Mouse (Mus musculus) embryonic fibroblast, embryonic 13.5 days (primary cell): ENCODE measurements around the gene Hcar1. TPM values are rescaled to one million over a fixed set of nuclear protein-coding genes. Genes with fewer than 3 reads are reported as not detected.

Experiments
- H3K27ac ChIP-seq: 2 replicates; pipeline ENCODE4 v1.5.1; 2012; ENCODE audit warnings: low read length, control low read depth, inconsistent platforms; ENCODE audit not compliant: insufficient read depth
- H3K4me1 ChIP-seq: 2 replicates; pipeline ENCODE4 v1.6.1; 2011; ENCODE audit warnings: low read length; ENCODE audit not compliant: control insufficient read depth, insufficient read depth
- H3K4me3 ChIP-seq: 2 replicates; pipeline ENCODE4 v1.5.1; 2011; ENCODE audit warnings: mild to moderate bottlenecking, control low read depth, low read length; ENCODE audit not compliant: insufficient read depth
- CTCF ChIP-seq: IDR thresholded peaks from 2 replicates; pipeline ENCODE4 v1.5.1; 2011; ENCODE audit warnings: mild to moderate bottlenecking, control low read depth, low read length, moderate library complexity, borderline replicate concordance; ENCODE audit not compliant: insufficient read depth
- POLR2A ChIP-seq: IDR thresholded peaks from 2 replicates; pipeline ENCODE4 v1.6.1; 2011; ENCODE audit warnings: low read depth, mild to moderate bottlenecking, control low read depth, low read length, moderate library complexity
- polyA plus RNA-seq: library from polyadenylated mRNA; stranded (reverse); fragments of >200 nt; gene quantifications from 2 replicates; pipeline ENCODE4 v1.2.4, GENCODE M21; 2011; ENCODE audit warnings: low read depth; ENCODE audit not compliant: missing spikeins, insufficient read length

Hcar1 gene
- polyA plus RNA-seq, 1 experiment, result 0.16 TPM

GRCm38 (mm10) chr5:123866457-123866856 is 13.4 kb downstream of the Hcar1 start:
- Histone ChIP-seq H3K27ac (no peak overlapping the region), H3K4me1 (no peaks in the 10 kb centered on the region), H3K4me3 (no peak overlapping the region)
- TF ChIP-seq CTCF (no peak), POLR2A (no peak)

GRCm38 (mm10) chr5:123865365-123865764 is 14.5 kb downstream of the Hcar1 start, which contains the start of gene Hcar2:
Gene Hcar2 (minus strand): TSS chr5:123865499.
- Histone ChIP-seq H3K4me3 (no peak within 1 kb of the TSS), H3K4me1 (no peaks in the 10 kb centered on the region), H3K27ac (no peak within 1 kb of the TSS)
- TF ChIP-seq POLR2A, result no peak
- no peak for TF ChIP-seq CTCF

GRCm38 (mm10) chr5:123863934-123864333 is 15.9 kb downstream of the Hcar1 start:
- Histone ChIP-seq H3K4me3 (no peak overlapping the region), H3K4me1 (no peaks in the 10 kb centered on the region), H3K27ac (no peak overlapping the region)
- TF ChIP-seq POLR2A, result no peak
- no peak for TF ChIP-seq CTCF

GRCm38 (mm10) chr5:123862374-123863350 is 17.2 kb downstream of the Hcar1 start:
- no peak for TF ChIP-seq CTCF
- TF ChIP-seq POLR2A, result no peak
- Histone ChIP-seq H3K4me3 (no peak overlapping the region), H3K4me1 (no peaks in the 10 kb centered on the region), H3K27ac (no peak overlapping the region)

GRCm38 (mm10) chr5:123858798-123859197 is 21.0 kb downstream of the Hcar1 start:
- Histone ChIP-seq H3K4me3 (no peak overlapping the region), H3K27ac (no peak overlapping the region), H3K4me1 (no peaks in the 10 kb centered on the region)
- no peak for TF ChIP-seq CTCF
- no peak for TF ChIP-seq POLR2A

GRCm38 (mm10) chr5:123854511-123854910 is 25.3 kb downstream of the Hcar1 start:
- Histone ChIP-seq H3K4me1 (no peaks in the 10 kb centered on the region), H3K27ac (no peak overlapping the region), H3K4me3 (no peak overlapping the region)
- TF ChIP-seq POLR2A (no peak), CTCF (no peak)

- H3K4me3 ChIP-seq, result no peak overlapping the region
- no peak for TF ChIP-seq POLR2A
- no peak for TF ChIP-seq CTCF
- H3K4me1 ChIP-seq, result no peaks in the 10 kb centered on the region
- H3K27ac ChIP-seq, result no peak overlapping the region
Measured at GRCm38 (mm10) chr5:123853877-123854504, 25.8 kb downstream of the Hcar1 start.

- Histone ChIP-seq H3K27ac (no peak overlapping the region), H3K4me1 (no peaks in the 10 kb centered on the region), H3K4me3 (no peak overlapping the region)
- TF ChIP-seq POLR2A, result no peak
- no peak for TF ChIP-seq CTCF
Measured at GRCm38 (mm10) chr5:123851398-123851797, 28.4 kb downstream of the Hcar1 start.

GRCm38 (mm10) chr5:123844316-123844715 is 35.5 kb downstream of the Hcar1 start:
- no peak overlapping the region for H3K27ac ChIP-seq
- no peaks in the 10 kb centered on the region for H3K4me1 ChIP-seq
- TF ChIP-seq CTCF, result no peak
- TF ChIP-seq POLR2A, result no peak
- H3K4me3 ChIP-seq, result no peak overlapping the region

GRCm38 (mm10) chr5:123843816-123844215 is 36.0 kb downstream of the Hcar1 start:
- H3K4me3 ChIP-seq, result no peak overlapping the region
- H3K4me1 ChIP-seq, result no peaks in the 10 kb centered on the region
- H3K27ac ChIP-seq, result no peak overlapping the region
- TF ChIP-seq POLR2A (no peak), CTCF (no peak)

GRCm38 (mm10) chr5:123842935-123843282 is 36.9 kb downstream of the Hcar1 start:
- H3K4me3 ChIP-seq, result no peak overlapping the region
- no peak for TF ChIP-seq POLR2A
- TF ChIP-seq CTCF, result no peak
- no peaks in the 10 kb centered on the region for H3K4me1 ChIP-seq
- H3K27ac ChIP-seq, result no peak overlapping the region
